Mouse (Mus musculus): ENCODE data around the gene 4933417A18Rik. TPM values are rescaled to one million over a fixed set of nuclear protein-coding genes. Genes with fewer than 3 reads are reported as not detected.
A peak's percentile ranks its signal among the peaks of the same experiment; 100 is the strongest.
"Not testable (repeated sequence)": the region's sequence is repeated elsewhere in the genome, so short reads cannot be mapped to it uniquely, and the experiment has no call there.

The 4933417A18Rik gene
- polyA plus RNA-seq (2015; fragmentation: Nextera tagmentation; extraction: Ambion mirVana): not detected in 2 replicates

- Histone ChIP-seq H3K9me3 (ENCODE audit: control insufficient read depth, low read length) (no peaks in the 10 kb centered on the region), H3K27ac (ENCODE audit: low read length) (no peak within 1 kb of the TSS), H3K4me2 (ENCODE audit: low read length) (no peak within 1 kb of the TSS), H3K9ac (replicated peaks; ENCODE audit: low read depth, low read length) (no peak within 1 kb of the TSS), H3K4me1 (replicated peaks; ENCODE audit: control insufficient read depth, insufficient read depth, low read length) (no peaks in the 10 kb centered on the region), H3K27me3 (replicated peaks; ENCODE audit: control insufficient read depth, insufficient read depth, low read length) (no peaks in the 10 kb centered on the region), H3K36me3 (ENCODE audit: control insufficient read depth, insufficient read depth) (no peaks in the 10 kb centered on the region), H3K4me3 (replicated peaks; ENCODE audit: low read length) (no peak within 1 kb of the TSS)
- WGBS: 82% methylated on average over 4 of the region's 4 CpGs
- ATAC-seq: no peak
Observed at GRCm38 (mm10) chr13:34924210-34924609, at the start of gene 4933417A18Rik, which contains the start of gene Fam217a. Gene 4933417A18Rik (plus strand): TSS chr13:34924409. Gene Fam217a (minus strand): TSS chr13:34924310.

GRCm38 (mm10) chr13:34874736-34875135, 49.5 kb upstream of the 4933417A18Rik start:
- Histone ChIP-seq H3K4me2 (ENCODE audit: low read length) (peak overlapping the region; percentile 86), H3K9ac (replicated peaks; ENCODE audit: low read depth, low read length) (peak overlapping the region; percentile 94), H3K4me3 (replicated peaks; ENCODE audit: low read length) (peak overlapping the region; percentile 96), H3K4me1 (replicated peaks; ENCODE audit: control insufficient read depth, insufficient read depth, low read length) (peaks cover 21% of the 10 kb centered on the region), H3K27ac (ENCODE audit: low read length) (peak overlapping the region; percentile 93)
- ATAC-seq: peak; percentile 6; the same call in 1 of the 2 replicates
- H3K9me3 ChIP-seq (ENCODE audit: control insufficient read depth, low read length); H3K27me3 ChIP-seq (replicated peaks; ENCODE audit: control insufficient read depth, insufficient read depth, low read length); H3K36me3 ChIP-seq (ENCODE audit: control insufficient read depth, insufficient read depth): not testable (repeated sequence)
- WGBS: 25% methylated on average over 13 of the region's 13 CpGs

GRCm38 (mm10) chr13:34875166-34875710, 49.0 kb upstream of the 4933417A18Rik start, which contains the start of gene Prpf4b:
Gene Prpf4b (plus strand): TSS chr13:34875302.
- H3K27me3 ChIP-seq (replicated peaks; ENCODE audit: control insufficient read depth, insufficient read depth, low read length): no peaks in the 10 kb centered on the region
- H3K27ac ChIP-seq (ENCODE audit: low read length): peak within 1 kb of the TSS; percentile 93
- peak within 1 kb of the TSS; percentile 94 for H3K9ac ChIP-seq (replicated peaks; ENCODE audit: low read depth, low read length)
- ATAC-seq: peak; percentile 82
- WGBS: under 1% methylated on average over 40 of the region's 40 CpGs
- H3K4me2 ChIP-seq (ENCODE audit: low read length): peak within 1 kb of the TSS; percentile 86
- no peaks in the 10 kb centered on the region for H3K36me3 ChIP-seq (ENCODE audit: control insufficient read depth, insufficient read depth)
- peaks cover 21% of the 10 kb centered on the region for H3K4me1 ChIP-seq (replicated peaks; ENCODE audit: control insufficient read depth, insufficient read depth, low read length)
- peak within 1 kb of the TSS; percentile 96 for H3K4me3 ChIP-seq (replicated peaks; ENCODE audit: low read length)
- H3K9me3 ChIP-seq (ENCODE audit: control insufficient read depth, low read length): no peaks in the 10 kb centered on the region

- no peaks in the 10 kb centered on the region for H3K27me3 ChIP-seq (replicated peaks; ENCODE audit: control insufficient read depth, insufficient read depth, low read length)
- H3K9me3 ChIP-seq (ENCODE audit: control insufficient read depth, low read length): no peaks in the 10 kb centered on the region
- H3K4me1 ChIP-seq (replicated peaks; ENCODE audit: control insufficient read depth, insufficient read depth, low read length): peaks cover 21% of the 10 kb centered on the region
- WGBS: 1% methylated on average over 32 of the region's 50 CpGs
- peak overlapping the region; percentile 93 for H3K27ac ChIP-seq (ENCODE audit: low read length)
- peak; percentile 18 for ATAC-seq
- no peaks in the 10 kb centered on the region for H3K36me3 ChIP-seq (ENCODE audit: control insufficient read depth, insufficient read depth)
- peak overlapping the region; percentile 86 for H3K4me2 ChIP-seq (ENCODE audit: low read length)
- H3K4me3 ChIP-seq (replicated peaks; ENCODE audit: low read length): peak overlapping the region; percentile 96
- peak overlapping the region; percentile 94 for H3K9ac ChIP-seq (replicated peaks; ENCODE audit: low read depth, low read length)
Observed at GRCm38 (mm10) chr13:34875741-34876445, 48.3 kb upstream of the 4933417A18Rik start.

GRCm38 (mm10) chr13:34876481-34876880, 47.7 kb upstream of the 4933417A18Rik start:
- 8% methylated on average over 3 of the region's 3 CpGs for WGBS
- Histone ChIP-seq H3K9ac (replicated peaks; ENCODE audit: low read depth, low read length) (peak overlapping the region; percentile 94), H3K9me3 (ENCODE audit: control insufficient read depth, low read length) (no peaks in the 10 kb centered on the region), H3K4me3 (replicated peaks; ENCODE audit: low read length) (peak overlapping the region; percentile 96), H3K36me3 (ENCODE audit: control insufficient read depth, insufficient read depth) (no peaks in the 10 kb centered on the region), H3K27ac (ENCODE audit: low read length) (no peak overlapping the region), H3K4me2 (ENCODE audit: low read length) (peak overlapping the region; percentile 86), H3K27me3 (replicated peaks; ENCODE audit: control insufficient read depth, insufficient read depth, low read length) (no peaks in the 10 kb centered on the region), H3K4me1 (replicated peaks; ENCODE audit: control insufficient read depth, insufficient read depth, low read length) (peaks cover 21% of the 10 kb centered on the region)
- no peak for ATAC-seq

- no peaks in the 10 kb centered on the region for H3K27me3 ChIP-seq (replicated peaks; ENCODE audit: control insufficient read depth, insufficient read depth, low read length)
- 41% methylated on average over 1 of the region's 1 CpGs for WGBS
Observed at GRCm38 (mm10) chr13:34892871-34893270, 31.3 kb upstream of the 4933417A18Rik start.

GRCm38 (mm10) chr13:34914614-34915013, 9.6 kb upstream of the 4933417A18Rik start:
- no peak for ATAC-seq
- no peaks in the 10 kb centered on the region for H3K27me3 ChIP-seq (replicated peaks; ENCODE audit: control insufficient read depth, insufficient read depth, low read length)
- no peak overlapping the region for H3K4me3 ChIP-seq (replicated peaks; ENCODE audit: low read length)
- no peak overlapping the region for H3K9ac ChIP-seq (replicated peaks; ENCODE audit: low read depth, low read length)
- 87% methylated on average over 9 of the region's 9 CpGs for WGBS
- H3K4me1 ChIP-seq (replicated peaks; ENCODE audit: control insufficient read depth, insufficient read depth, low read length): no peaks in the 10 kb centered on the region
- no peaks in the 10 kb centered on the region for H3K9me3 ChIP-seq (ENCODE audit: control insufficient read depth, low read length)
- H3K4me2 ChIP-seq (ENCODE audit: low read length): no peak overlapping the region
- H3K27ac ChIP-seq (ENCODE audit: low read length): no peak overlapping the region
- no peaks in the 10 kb centered on the region for H3K36me3 ChIP-seq (ENCODE audit: control insufficient read depth, insufficient read depth)

More at GRCm38 (mm10) chr13:34892871-34893270, 31.3 kb upstream of the 4933417A18Rik start:
- Histone ChIP-seq H3K4me2 (ENCODE audit: low read length) (no peak overlapping the region), H3K9ac (replicated peaks; ENCODE audit: low read depth, low read length) (no peak overlapping the region), H3K9me3 (ENCODE audit: control insufficient read depth, low read length) (no peaks in the 10 kb centered on the region), H3K27ac (ENCODE audit: low read length) (no peak overlapping the region), H3K36me3 (ENCODE audit: control insufficient read depth, insufficient read depth) (peaks cover 60% of the 10 kb centered on the region), H3K4me3 (replicated peaks; ENCODE audit: low read length) (no peak overlapping the region), H3K4me1 (replicated peaks; ENCODE audit: control insufficient read depth, insufficient read depth, low read length) (no peaks in the 10 kb centered on the region)
- no peak for ATAC-seq

- Histone ChIP-seq H3K36me3 (ENCODE audit: control insufficient read depth, insufficient read depth) (no peaks in the 10 kb centered on the region), H3K4me3 (replicated peaks; ENCODE audit: low read length) (peak overlapping the region; percentile 6), H3K27ac (ENCODE audit: low read length) (no peak overlapping the region), H3K4me2 (ENCODE audit: low read length) (peak overlapping the region; percentile 29), H3K9me3 (ENCODE audit: control insufficient read depth, low read length) (no peaks in the 10 kb centered on the region), H3K27me3 (replicated peaks; ENCODE audit: control insufficient read depth, insufficient read depth, low read length) (no peaks in the 10 kb centered on the region), H3K4me1 (replicated peaks; ENCODE audit: control insufficient read depth, insufficient read depth, low read length) (no peaks in the 10 kb centered on the region), H3K9ac (replicated peaks; ENCODE audit: low read depth, low read length) (no peak overlapping the region; the same call in 1 of the 2 replicates)
- WGBS: 38% methylated on average over 37 of the region's 37 CpGs
- ATAC-seq: no peak
Observed at GRCm38 (mm10) chr13:34916520-34917167, 7.6 kb upstream of the 4933417A18Rik start.
